Mouse (Mus musculus) liver, postnatal 0 days (tissue): ENCODE measurements around the gene Aph1a. TPM values are rescaled to one million over a fixed set of nuclear protein-coding genes. Genes with fewer than 3 reads are reported as not detected.
A peak's percentile ranks its signal among the peaks of the same experiment; 100 is the strongest.

Experiments used
- ATAC-seq: fragments of 200-750 bp; cut with Nextera tagmentation; 2 replicates; pipeline ENCODE4 v1.8.0; 2017; ENCODE audit warnings: mild to moderate bottlenecking, moderate library complexity
- DNase-seq: peaks from one replicate; pipeline ENCODE4 v3.0.0-alpha.2; 2016
- H3K27ac ChIP-seq: fragments of 300-500 bp; sonication (generic); 2 replicates; pipeline ENCODE4 v1.5.1; 2014; ENCODE audit warnings: antibody characterized with exemption, moderate library complexity, mild to moderate bottlenecking, low read depth
- H3K27me3 ChIP-seq: fragments of 300-500 bp; sonication (generic); 2 replicates; pipeline ENCODE4 v1.6.1; 2014; ENCODE audit warnings: low read length, control low read depth, mixed read lengths; ENCODE audit not compliant: insufficient read depth
- H3K36me3 ChIP-seq: fragments of 300-500 bp; sonication (generic); replicated peaks from 2 replicates; pipeline ENCODE4 v1.6.1; 2014; ENCODE audit warnings: mild to moderate bottlenecking, control low read depth, low read length, moderate library complexity, mixed read lengths; ENCODE audit not compliant: insufficient read depth
- H3K4me1 ChIP-seq: fragments of 300-500 bp; sonication (generic); 2 replicates; pipeline ENCODE4 v1.6.1; 2014; ENCODE audit warnings: antibody characterized with exemption, mild to moderate bottlenecking, control low read depth; ENCODE audit not compliant: insufficient read depth
- H3K4me2 ChIP-seq: fragments of 300-500 bp; sonication (generic); 2 replicates; pipeline ENCODE4 v1.6.1; 2014; ENCODE audit warnings: low read depth, mild to moderate bottlenecking, low read length, moderate library complexity, mixed read lengths
- H3K4me3 ChIP-seq: fragments of 300-500 bp; sonication (generic); 2 replicates; pipeline ENCODE4 v1.5.1; 2014; ENCODE audit warnings: low read depth, low read length
- H3K9ac ChIP-seq: fragments of 300-500 bp; sonication (generic); replicated peaks from 2 replicates; pipeline ENCODE4 v1.6.1; 2014; ENCODE audit warnings: mild to moderate bottlenecking, moderate library complexity
- H3K9me3 ChIP-seq: fragments of 300-500 bp; sonication (generic); 2 replicates; pipeline ENCODE4 v1.6.1; 2016; ENCODE audit warnings: mild to moderate bottlenecking, control low read depth, low read length, mixed read lengths
- CTCF ChIP-seq: sonication (generic); IDR thresholded peaks from 2 replicates; pipeline ENCODE4 v1.5.1; 2016; ENCODE audit warnings: antibody characterized with exemption, low read depth
- EP300 ChIP-seq: IDR thresholded peaks from 2 replicates; pipeline ENCODE4 v1.6.1; 2016; ENCODE audit warnings: antibody characterized with exemption, low read depth, mild to moderate bottlenecking
- WGBS: fragments of 180-500 bp; shearing (Covaris S2); extraction: QIAGEN DNeasy Blood & Tissue Kit; methylation state at CpG from one replicate; pipeline ENCODE4 v1.1.7; 2014; ENCODE audit not compliant: insufficient replicate concordance; 5-methylcytosine and 5-hydroxymethylcytosine counted together
- polyA plus RNA-seq: library from polyadenylated mRNA; unstranded; fragments of >200 nt; fragmentation: Nextera tagmentation; extraction: Ambion mirVana; gene quantifications from 2 replicates; pipeline ENCODE4 v1.2.1, GENCODE M21; 2015

Aph1a gene
- polyA plus RNA-seq, 1 experiment from 2014 or later, result 22.9 TPM

DNA sequence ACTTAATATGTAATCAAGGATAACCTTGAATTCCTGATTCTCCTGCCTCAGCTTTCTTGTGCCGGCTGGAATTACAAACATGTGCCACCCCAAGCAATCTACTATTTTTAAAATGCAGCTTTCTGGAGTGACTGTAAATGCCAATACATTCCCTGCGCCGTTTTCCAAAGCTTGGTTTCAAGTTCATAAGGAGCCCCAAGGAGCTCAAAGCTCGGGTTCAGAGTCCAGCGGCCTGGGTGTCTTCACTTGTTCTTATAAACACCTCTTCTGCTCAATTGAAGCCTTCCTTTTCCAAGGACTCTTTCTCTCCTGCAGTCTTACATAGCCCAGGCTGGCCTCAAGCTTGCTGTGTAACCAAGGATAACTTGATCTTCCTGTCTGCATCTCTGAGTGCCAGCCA is 27.7 kb upstream of the Aph1a start:
- 89% methylated on average over 5 of the region's 5 CpGs for WGBS
- H3K9ac ChIP-seq, result no peak overlapping the region
- peaks cover 7% of the 10 kb centered on the region for H3K4me1 ChIP-seq
- TF ChIP-seq CTCF, result no peak
- no peak for TF ChIP-seq EP300
- H3K36me3 ChIP-seq, result peaks cover 12% of the 10 kb centered on the region
- no peak overlapping the region for H3K4me3 ChIP-seq
- no peak overlapping the region for H3K4me2 ChIP-seq
- no peaks in the 10 kb centered on the region for H3K9me3 ChIP-seq
- ATAC-seq (no peak), DNase-seq (no peak)
- H3K27ac ChIP-seq, result no peak overlapping the region
- no peaks in the 10 kb centered on the region for H3K27me3 ChIP-seq

DNA sequence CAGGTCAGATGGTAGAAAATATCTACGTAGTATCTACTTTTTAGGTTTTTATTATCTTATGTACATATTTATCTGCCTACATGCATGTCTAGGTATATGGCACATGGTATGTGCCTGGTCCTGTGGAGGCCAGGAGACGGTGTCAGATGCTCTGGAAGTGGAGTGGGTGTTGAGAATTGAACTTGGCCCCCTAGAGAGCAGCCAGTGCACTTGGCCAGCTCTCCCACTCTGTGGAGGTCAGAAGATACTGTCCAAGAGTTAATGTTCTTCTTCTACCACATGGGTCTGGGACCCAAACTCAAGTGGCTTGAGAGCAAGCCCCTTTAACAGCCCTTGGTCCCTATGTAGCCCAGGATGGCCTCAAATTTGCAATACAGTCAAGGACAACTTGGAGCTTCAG is 26.4 kb upstream of the Aph1a start:
- Histone ChIP-seq H3K27ac (no peak overlapping the region), H3K9me3 (no peaks in the 10 kb centered on the region), H3K4me1 (peaks cover 11% of the 10 kb centered on the region), H3K4me3 (no peak overlapping the region), H3K4me2 (no peak overlapping the region), H3K27me3 (no peaks in the 10 kb centered on the region), H3K9ac (no peak overlapping the region), H3K36me3 (peaks cover 12% of the 10 kb centered on the region)
- DNase-seq (no peak), ATAC-seq (no peak)
- WGBS, result 89% methylated on average over 2 of the region's 2 CpGs
- no peak for TF ChIP-seq EP300
- TF ChIP-seq CTCF, result no peak

DNA sequence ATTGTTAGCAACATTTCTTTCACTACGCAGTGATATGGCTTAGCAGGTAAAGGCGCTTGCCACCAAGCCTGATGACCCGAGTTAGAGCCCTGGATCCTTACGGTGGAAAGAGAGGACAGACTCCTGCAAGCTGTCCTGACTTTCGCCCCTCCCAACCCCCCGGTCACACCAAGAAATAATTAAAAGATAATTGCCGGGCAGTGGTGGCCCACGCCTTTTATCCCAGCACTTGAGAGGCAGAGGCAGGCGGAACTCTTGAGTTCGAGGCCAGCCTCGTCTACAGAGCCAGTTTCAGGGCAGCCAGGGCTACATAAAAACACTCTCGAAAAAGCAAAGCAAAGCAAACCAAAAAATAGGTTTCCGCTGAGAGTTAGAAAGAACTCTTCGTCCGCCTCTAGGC is 22.8 kb upstream of the Aph1a start:
- H3K27me3 ChIP-seq, result no peaks in the 10 kb centered on the region
- H3K36me3 ChIP-seq, result peaks cover 11% of the 10 kb centered on the region
- TF ChIP-seq EP300, result no peak
- TF ChIP-seq CTCF, result no peak
- peak overlapping the region; percentile 78 for H3K4me2 ChIP-seq
- peaks cover 14% of the 10 kb centered on the region for H3K4me1 ChIP-seq
- no peaks in the 10 kb centered on the region for H3K9me3 ChIP-seq
- peak overlapping the region; percentile 79 for H3K27ac ChIP-seq
- DNase-seq (no peak), ATAC-seq (peak; percentile 42)
- 6% methylated on average over 15 of the region's 15 CpGs for WGBS
- H3K4me3 ChIP-seq, result peak overlapping the region; percentile 66
- peak overlapping the region; percentile 75 for H3K9ac ChIP-seq

DNA sequence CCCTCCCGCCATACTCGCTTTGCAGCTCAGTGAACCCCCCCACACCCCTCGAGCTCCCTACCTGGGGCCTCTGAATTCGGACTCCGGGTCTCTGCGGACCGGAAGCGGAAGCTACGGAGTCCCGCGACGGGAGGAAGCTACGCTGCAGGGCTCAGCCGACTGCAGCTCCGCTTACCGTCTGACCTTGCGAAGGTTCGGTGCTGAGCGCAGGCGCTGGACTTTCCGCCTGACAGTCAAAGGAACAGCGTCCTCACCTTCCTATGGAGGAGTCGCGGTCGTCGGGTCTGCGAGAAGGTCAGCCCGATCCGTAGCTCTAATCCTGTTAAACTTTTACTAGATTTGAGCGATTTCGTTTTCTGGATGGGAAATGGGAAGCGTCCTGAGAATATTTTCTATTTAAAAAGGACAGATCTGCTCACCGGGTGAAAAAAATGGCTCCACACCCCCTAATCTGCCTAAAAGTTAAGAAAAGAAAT is 22.3 kb upstream of the Aph1a start, which contains the start of gene Mrps21:
TSS of gene Mrps21 (minus strand) at position 128 of the 476 bp plus-strand sequence.
- WGBS, result under 1% methylated on average over 33 of the region's 33 CpGs
- Histone ChIP-seq H3K4me1 (peaks cover 14% of the 10 kb centered on the region), H3K27me3 (no peaks in the 10 kb centered on the region), H3K4me2 (peak within 1 kb of the TSS; percentile 78), H3K4me3 (peak within 1 kb of the TSS; percentile 66), H3K9me3 (no peaks in the 10 kb centered on the region), H3K9ac (peak within 1 kb of the TSS; percentile 75), H3K36me3 (peaks cover 9% of the 10 kb centered on the region), H3K27ac (peak within 1 kb of the TSS; percentile 79)
- peak; percentile 39; the same call in 1 of the 2 replicates for TF ChIP-seq EP300
- TF ChIP-seq CTCF, result no peak
- DNase-seq, result peak; percentile 88
- peak; percentile 99 for ATAC-seq

DNA sequence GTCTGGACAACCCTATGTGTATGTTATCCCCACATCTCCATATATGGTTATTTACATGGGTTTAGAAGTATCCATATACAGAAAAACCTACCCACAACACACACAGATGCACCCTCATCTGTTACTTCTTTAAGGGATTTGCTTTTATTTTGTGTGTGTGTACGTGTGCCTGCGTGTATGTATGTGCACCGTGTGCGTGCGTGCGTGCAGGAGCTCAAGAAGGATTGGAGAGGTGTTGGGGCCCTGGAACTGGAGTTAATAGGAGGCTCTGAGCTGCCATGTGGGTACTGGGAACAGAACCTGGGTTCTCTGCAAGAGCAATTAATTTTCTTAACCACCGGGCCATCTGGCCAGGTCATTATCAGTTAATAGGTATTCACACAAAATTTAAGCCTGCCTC is 21.7 kb upstream of the Aph1a start:
- 56% methylated on average over 7 of the region's 7 CpGs for WGBS
- H3K27me3 ChIP-seq, result no peaks in the 10 kb centered on the region
- TF ChIP-seq CTCF (no peak), EP300 (no peak)
- H3K4me2 ChIP-seq, result peak overlapping the region; percentile 78
- peak overlapping the region; percentile 75 for H3K9ac ChIP-seq
- H3K4me1 ChIP-seq, result peaks cover 14% of the 10 kb centered on the region
- ATAC-seq, result no peak
- DNase-seq, result no peak
- H3K36me3 ChIP-seq, result peaks cover 8% of the 10 kb centered on the region
- no peak overlapping the region; the same call in 1 of the 2 replicates for H3K27ac ChIP-seq
- H3K9me3 ChIP-seq, result no peaks in the 10 kb centered on the region
- peak overlapping the region; percentile 66 for H3K4me3 ChIP-seq

DNA sequence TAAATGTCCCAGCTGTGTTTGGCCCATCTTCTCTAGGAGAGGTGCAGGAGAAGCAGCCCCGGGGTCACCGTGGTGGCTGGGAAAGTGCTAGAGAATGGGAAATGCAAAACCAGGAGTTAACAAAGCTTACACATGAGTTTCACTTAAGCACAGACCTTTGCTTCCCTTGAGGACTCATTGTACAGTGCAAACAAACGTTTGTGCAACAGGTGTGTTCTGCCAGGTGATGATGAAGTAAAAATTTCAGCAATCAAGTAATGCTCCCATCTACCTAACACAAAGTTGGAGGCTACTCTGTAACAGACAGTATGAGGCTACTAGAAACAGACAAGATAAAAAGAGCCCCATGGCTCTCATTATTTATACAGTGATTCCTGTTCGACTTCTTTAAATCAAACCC is 14.7 kb upstream of the Aph1a start:
- WGBS, result 72% methylated on average over 4 of the region's 4 CpGs

More for the DNA sequence above, 14.7 kb upstream of the Aph1a start:
- Histone ChIP-seq H3K27ac (peak overlapping the region; percentile 62; the same call in 1 of the 2 replicates), H3K36me3 (no peaks in the 10 kb centered on the region), H3K9ac (no peak overlapping the region), H3K4me3 (no peak overlapping the region), H3K4me1 (peaks cover 18% of the 10 kb centered on the region), H3K9me3 (no peaks in the 10 kb centered on the region), H3K4me2 (no peak overlapping the region), H3K27me3 (no peaks in the 10 kb centered on the region)
- DNase-seq (no peak), ATAC-seq (peak; percentile 14)
- TF ChIP-seq CTCF (no peak), EP300 (no peak)
